ENCODE assay signal across 8 mouse cellular contexts in genomic region chr10:59958458-59958857, GRCm38 (mm10). TPM values are rescaled to one million over a fixed set of nuclear protein-coding genes. Genes with fewer than 3 reads are reported as not detected.
DNase-seq lines count a peak whose midpoint lies in the region; ATAC-seq and TF ChIP-seq lines count a peak whose summit lies in the region.

No protein-coding gene starts in this region.

- TF ChIP-seq CTCF in layer of hippocampus, adult 2 months (conservative IDR thresholded peaks at IDR 0.05) = no peak
- TF ChIP-seq CTCF in cortical plate, adult 2 months (IDR thresholded peaks at IDR 0.05; ENCODE audit: extremely low read depth, insufficient read depth, low read length) = no peak

- peak; percentile 65 for ATAC-seq in hindbrain, embryonic 11.5 days (ENCODE audit: low FRiP score)
- peak; percentile 54 for ATAC-seq in neural tube, embryonic 13.5 days (ENCODE audit: low read depth)

- peak overlapping the region; percentile 17; the same call in 1 of the 2 replicates for H3K9ac ChIP-seq in hindbrain, embryonic 11.5 days (ENCODE audit: low read depth, low read length)
- H3K9ac ChIP-seq in neural tube, embryonic 13.5 days = peak overlapping the region; percentile 65

- no peaks in the 10 kb centered on the region for H3K36me3 ChIP-seq in hindbrain, embryonic 11.5 days (ENCODE audit: control insufficient read depth, insufficient read depth, low read length)
- no peaks in the 10 kb centered on the region for H3K36me3 ChIP-seq in neural tube, embryonic 13.5 days

- no peak for DNase-seq in layer of hippocampus, adult 2 months (ENCODE audit: low spot score in 2 of 2)
- no peak for DNase-seq in layer of hippocampus, postnatal 10 days (ENCODE audit: low spot score in 2 of 2)
- DNase-seq in hindbrain, embryonic 11.5 days (ENCODE audit: low spot score) = no peak
- DNase-seq in kidney, adult 9 months = no peak
- DNase-seq in gastrocnemius, postnatal 25 days = no peak
- DNase-seq in kidney, postnatal 25 days = no peak

- WGBS in hindbrain, embryonic 11.5 days = 22% methylated on average over 5 of the region's 5 CpGs
- WGBS in neural tube, embryonic 13.5 days = 23% methylated on average over 5 of the region's 5 CpGs

- no peak overlapping the region; the same call in 1 of the 2 replicates for H3K4me3 ChIP-seq in layer of hippocampus, adult 2 months
- H3K4me3 ChIP-seq in cortical plate, adult 2 months (ENCODE audit: insufficient read depth, low read length) = no peak overlapping the region
- no peak overlapping the region for H3K4me3 ChIP-seq in hindbrain, embryonic 11.5 days (ENCODE audit: low read depth, low read length)
- peak overlapping the region; percentile 0; the same call in 1 of the 2 replicates for H3K4me3 ChIP-seq in neural tube, embryonic 13.5 days

- H3K4me2 ChIP-seq in hindbrain, embryonic 11.5 days (replicated peaks; ENCODE audit: low read depth, low read length) = no peak overlapping the region; the same call in 1 of the 2 replicates
- peak overlapping the region; percentile 53 for H3K4me2 ChIP-seq in neural tube, embryonic 13.5 days

- H3K27me3 ChIP-seq in hindbrain, embryonic 11.5 days (ENCODE audit: control insufficient read depth, insufficient read depth, low read length) = no peaks in the 10 kb centered on the region
- no peaks in the 10 kb centered on the region for H3K27me3 ChIP-seq in neural tube, embryonic 13.5 days

- no peak for TF ChIP-seq POLR2A in cortical plate, adult 2 months (IDR thresholded peaks at IDR 0.05; ENCODE audit: extremely low read depth, insufficient read depth, low read length)

- H3K4me1 ChIP-seq in cortical plate, adult 2 months (ENCODE audit: control insufficient read depth, insufficient read depth, low read length) = peaks cover 7% of the 10 kb centered on the region
- peaks cover 16% of the 10 kb centered on the region for H3K4me1 ChIP-seq in hindbrain, embryonic 11.5 days (replicated peaks; ENCODE audit: control insufficient read depth, insufficient read depth, low read length)
- H3K4me1 ChIP-seq in neural tube, embryonic 13.5 days (replicated peaks) = peaks cover 32% of the 10 kb centered on the region

- H3K27ac ChIP-seq in layer of hippocampus, adult 2 months = peak overlapping the region; percentile 96
- peak overlapping the region; percentile 66 for H3K27ac ChIP-seq in cortical plate, adult 2 months (ENCODE audit: insufficient read depth, low read length)
- H3K27ac ChIP-seq in hindbrain, embryonic 11.5 days (ENCODE audit: low read depth, low read length) = peak overlapping the region; percentile 58
- H3K27ac ChIP-seq in neural tube, embryonic 13.5 days (replicated peaks) = peak overlapping the region; percentile 87

- H3K9me3 ChIP-seq in hindbrain, embryonic 11.5 days (ENCODE audit: control insufficient read depth, low read length) = no peaks in the 10 kb centered on the region
- H3K9me3 ChIP-seq in neural tube, embryonic 13.5 days = no peaks in the 10 kb centered on the region

RNA-seq across cellular contexts. Expression of gene Ddit4, which starts 6.8 kb away (rescaled TPM):
- 10 to 100 TPM; 63.6 to 66.7 TPM for total RNA-seq in layer of hippocampus, adult 2 months (2021)
- total RNA-seq in layer of hippocampus, postnatal 10 days (2021) = 10 to 100 TPM; 73.6 to 94.2 TPM
- 35.7 and 38.3 TPM in 2 replicates for polyA plus RNA-seq in cortical plate, adult 2 months (2012; rRNA removed)
- 4.6 and 5.5 TPM in 2 replicates for polyA plus RNA-seq in hindbrain, embryonic 11.5 days (2014; fragmentation: Nextera tagmentation; extraction: Ambion mirVana)
- 72.8 and 78.2 TPM in 2 replicates for polyA plus RNA-seq in neural tube, embryonic 13.5 days (2015; fragmentation: Nextera tagmentation; extraction: Ambion mirVana)
- total RNA-seq in gastrocnemius, postnatal 25 days (2021) = 10 to 100 TPM in 1 of 2 experiments, 1 to 10 TPM in 1; 8.6 to 11.4 TPM

RNA-seq across cellular contexts. Expression of gene Ascc1, which starts 44.1 kb away (rescaled TPM):
- total RNA-seq in layer of hippocampus, adult 2 months (2021) = 10 to 100 TPM; 15.3 to 17.2 TPM
- 10 to 100 TPM; 19.2 to 19.9 TPM for total RNA-seq in layer of hippocampus, postnatal 10 days (2021)
- 22.5 and 22.7 TPM in 2 replicates for polyA plus RNA-seq in cortical plate, adult 2 months (2012; rRNA removed)
- 41.1 and 42.9 TPM in 2 replicates for polyA plus RNA-seq in hindbrain, embryonic 11.5 days (2014; fragmentation: Nextera tagmentation; extraction: Ambion mirVana)
- 41.7 and 44.5 TPM in 2 replicates for polyA plus RNA-seq in neural tube, embryonic 13.5 days (2015; fragmentation: Nextera tagmentation; extraction: Ambion mirVana)
- total RNA-seq in gastrocnemius, postnatal 25 days (2021) = 10 to 100 TPM; 11.4 to 12.0 TPM

RNA-seq across cellular contexts. Expression of gene Anapc16, which starts 44.5 kb away (rescaled TPM):
- 10 to 100 TPM; 64.8 to 71.4 TPM for total RNA-seq in layer of hippocampus, adult 2 months (2021)
- 10 to 100 TPM; 66.0 to 72.3 TPM for total RNA-seq in layer of hippocampus, postnatal 10 days (2021)
- polyA plus RNA-seq in cortical plate, adult 2 months (2012; rRNA removed) = 96.3 and 98.7 TPM in 2 replicates
- 97.1 and 115 TPM in 2 replicates for polyA plus RNA-seq in hindbrain, embryonic 11.5 days (2014; fragmentation: Nextera tagmentation; extraction: Ambion mirVana)
- 98.1 and 118 TPM in 2 replicates for polyA plus RNA-seq in neural tube, embryonic 13.5 days (2015; fragmentation: Nextera tagmentation; extraction: Ambion mirVana)
- 10 to 100 TPM; 40.7 to 40.9 TPM for total RNA-seq in gastrocnemius, postnatal 25 days (2021)

Comparison
In these comparisons a context has a peak if more than half of its experiments do, and no peak if none do; other contexts are left out.
1. RNA of gene Ddit4, which starts 6.8 kb away (total RNA-seq): 73.6 to 94.2 TPM in layer of hippocampus, postnatal 10 days and 63.6 to 66.7 TPM in layer of hippocampus, adult 2 months; 8.6 to 11.4 TPM in gastrocnemius, postnatal 25 days; every median in the first group is over 4 times any median in the second.
2. Peak in every context shown above with its lines, with median percentiles within 50 percentile points of each other: H3K27ac ChIP-seq.